Mouse (Mus musculus) kidney, postnatal 4 days (tissue): ENCODE results near the gene Secisbp2l.
A peak's percentile ranks its signal among the peaks of the same experiment; 100 is the strongest.

Source experiments
- DNase-seq, 2 experiments: peaks; one replicate each; pipeline ENCODE4 v3.0.0; 2021; ENCODE audit warnings: mixed read lengths in 2 of 2

Gene Secisbp2l

GRCm38 (mm10) chr2:125782719-125783109, at the start of gene Secisbp2l:
Secisbp2l (minus strand) TSS chr2:125782870.
- peak; percentile 96 to 97 for DNase-seq

DNA sequence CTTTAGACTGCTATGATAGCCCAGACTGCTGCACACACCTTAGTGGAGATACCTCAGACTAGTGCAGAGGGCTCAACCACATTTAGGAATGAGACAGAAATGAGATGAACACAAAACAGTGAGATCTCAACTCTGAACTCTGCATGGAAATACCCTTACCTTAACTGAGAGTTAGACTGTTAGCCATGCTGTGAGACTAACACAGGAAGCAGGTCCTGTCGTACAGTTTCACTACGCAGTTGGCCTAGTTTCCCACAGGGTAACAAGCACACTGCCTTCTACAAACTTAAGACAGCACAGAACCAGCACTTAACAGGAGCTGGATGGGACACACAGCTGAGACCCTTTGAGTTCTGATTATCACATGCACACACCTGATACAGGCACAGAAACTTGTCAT, 47.3 kb upstream of the Secisbp2l start:
- no peak for DNase-seq

DNA sequence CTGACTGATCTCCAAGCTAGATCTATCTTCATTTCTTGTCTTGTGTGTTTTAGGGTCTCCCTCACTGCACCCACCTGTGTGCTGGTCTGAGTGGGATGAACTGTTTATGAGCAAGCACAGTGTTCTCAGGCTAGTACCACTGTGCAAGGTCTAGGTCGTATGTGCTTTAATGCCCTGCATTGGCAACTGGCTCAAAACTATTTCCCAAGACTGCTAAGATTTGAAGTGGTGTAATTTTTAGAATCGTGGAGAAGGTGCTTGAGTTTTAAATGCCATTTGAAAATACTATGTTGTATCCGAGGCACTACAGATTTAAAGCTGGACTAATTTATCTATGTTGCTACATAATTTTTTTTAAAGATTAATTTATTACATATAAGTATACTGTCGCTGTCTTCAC, 45.2 kb upstream of the Secisbp2l start:
- no peak for DNase-seq

DNA sequence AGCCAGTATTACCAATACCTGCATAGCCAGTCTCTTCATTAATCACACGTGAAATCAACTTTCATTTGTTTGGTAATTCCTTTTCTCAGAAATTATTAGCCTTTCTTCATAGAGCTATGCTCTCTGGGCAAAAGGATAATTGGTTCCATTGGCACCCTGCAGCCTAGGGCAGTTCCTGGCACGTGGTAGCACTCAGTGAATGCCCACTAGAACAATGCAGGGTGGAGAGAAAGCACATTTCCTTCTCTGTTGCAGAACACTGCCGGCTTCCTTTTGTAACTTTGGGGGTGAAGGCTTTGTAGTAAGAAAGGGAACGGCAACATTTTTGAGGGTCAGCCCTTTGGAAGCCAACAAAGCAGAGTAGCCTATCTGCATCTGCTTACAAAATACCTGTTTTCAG, 43.5 kb upstream of the Secisbp2l start:
- no peak for DNase-seq

DNA sequence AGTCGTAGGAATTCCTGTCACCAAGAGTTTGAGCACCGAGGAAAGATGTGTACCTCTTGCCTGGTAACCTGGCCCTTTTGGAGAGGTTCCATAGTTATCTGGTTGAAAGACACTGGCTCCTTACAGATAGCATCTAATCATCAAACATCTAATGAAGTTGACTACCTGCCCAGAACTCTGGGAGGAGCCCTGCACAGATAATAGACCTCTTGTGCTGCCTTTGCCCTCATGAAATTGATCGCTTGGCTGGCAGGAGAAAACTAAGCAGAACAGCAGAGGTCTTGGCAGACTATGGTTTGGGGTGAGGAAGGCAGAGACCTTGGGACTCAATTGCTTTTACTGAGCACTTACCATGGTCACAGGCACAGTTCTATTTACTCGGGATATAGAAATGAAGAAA, 37.7 kb upstream of the Secisbp2l start:
- no peak for DNase-seq

DNA sequence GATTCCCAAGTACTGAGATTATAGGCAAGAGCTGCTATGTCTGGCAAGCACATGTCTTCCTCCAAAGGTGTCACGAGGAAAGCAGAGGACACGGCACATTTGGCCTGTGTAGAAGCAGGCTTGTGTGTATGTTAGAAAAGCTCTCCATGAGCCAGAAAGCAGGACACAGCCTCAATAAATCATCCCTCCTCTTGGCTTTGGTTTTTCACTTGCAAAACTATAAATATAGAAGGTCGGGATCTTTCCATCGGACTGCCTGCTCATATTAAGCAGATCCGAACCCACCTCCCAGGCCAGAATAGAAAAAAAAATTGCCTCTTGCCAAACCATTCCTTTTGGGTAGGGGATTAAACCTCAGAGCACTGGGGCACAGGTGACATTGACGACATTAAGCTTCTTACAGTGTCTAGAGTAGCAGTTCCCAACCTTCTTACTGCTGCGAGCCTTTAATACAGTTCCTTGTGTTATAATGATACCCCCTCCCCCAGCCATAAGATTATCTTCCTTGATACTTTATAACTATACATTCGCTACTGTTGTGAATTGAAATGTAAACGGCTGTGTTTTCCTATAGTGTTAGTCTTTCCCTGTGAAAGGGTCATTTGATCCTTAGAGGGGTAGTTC, 31.4 kb upstream of the Secisbp2l start:
- no peak for DNase-seq

GRCm38 (mm10) chr2:125811332-125811731, 28.7 kb upstream of the Secisbp2l start:
- no peak for DNase-seq

- DNase-seq = no peak
Measured at GRCm38 (mm10) chr2:125809551-125809950, 26.9 kb upstream of the Secisbp2l start.

GRCm38 (mm10) chr2:125805826-125806225, 23.2 kb upstream of the Secisbp2l start:
- no peak for DNase-seq

GRCm38 (mm10) chr2:125801947-125802346, 19.3 kb upstream of the Secisbp2l start:
- no peak for DNase-seq

- no peak for DNase-seq
Measured at GRCm38 (mm10) chr2:125801038-125801437, 18.4 kb upstream of the Secisbp2l start.

- DNase-seq = no peak
Measured at GRCm38 (mm10) chr2:125800428-125800827, 17.8 kb upstream of the Secisbp2l start.

- DNase-seq = no peak
Measured at GRCm38 (mm10) chr2:125797872-125798271, 15.2 kb upstream of the Secisbp2l start.

DNA sequence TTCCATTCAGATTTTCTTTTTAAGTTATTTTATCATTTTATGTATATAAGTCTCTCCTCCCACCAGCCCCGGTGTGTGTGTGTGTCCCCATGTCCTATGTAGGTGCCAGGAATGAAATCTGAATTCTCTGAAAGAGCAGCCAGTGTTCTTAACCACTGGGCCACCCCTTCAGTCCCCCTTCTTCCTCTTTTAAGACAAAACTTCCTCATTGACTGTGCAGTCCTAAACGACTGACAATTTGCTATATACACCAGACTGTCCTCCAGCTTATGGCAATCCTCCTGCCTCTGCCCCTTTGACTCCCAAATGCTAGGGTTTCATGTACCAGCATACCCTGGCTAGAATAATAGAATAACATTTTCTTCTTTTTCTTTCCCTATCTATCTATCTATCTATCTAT, 12.4 kb upstream of the Secisbp2l start:
- no peak for DNase-seq

DNA sequence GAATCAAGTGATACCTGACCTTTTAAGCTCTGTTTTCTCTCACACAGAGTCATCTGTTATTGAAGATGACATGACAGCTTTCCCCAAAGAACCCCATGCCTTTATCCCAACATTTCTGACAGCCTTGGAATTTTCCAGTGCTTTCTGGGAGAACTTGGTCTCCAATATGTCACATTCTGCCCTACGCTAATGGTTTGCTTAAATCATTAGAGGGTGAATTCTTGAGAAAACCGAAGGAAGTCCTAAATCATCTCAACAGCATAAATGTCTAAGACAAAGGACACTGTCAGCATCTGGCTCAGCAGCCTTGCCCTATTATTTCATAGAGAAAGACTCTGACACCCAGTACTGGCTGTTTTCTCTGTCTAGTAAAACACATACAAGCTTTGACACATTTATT, 11.5 kb upstream of the Secisbp2l start:
- peak in 1 of 2 experiments; percentile 24 for DNase-seq

DNA sequence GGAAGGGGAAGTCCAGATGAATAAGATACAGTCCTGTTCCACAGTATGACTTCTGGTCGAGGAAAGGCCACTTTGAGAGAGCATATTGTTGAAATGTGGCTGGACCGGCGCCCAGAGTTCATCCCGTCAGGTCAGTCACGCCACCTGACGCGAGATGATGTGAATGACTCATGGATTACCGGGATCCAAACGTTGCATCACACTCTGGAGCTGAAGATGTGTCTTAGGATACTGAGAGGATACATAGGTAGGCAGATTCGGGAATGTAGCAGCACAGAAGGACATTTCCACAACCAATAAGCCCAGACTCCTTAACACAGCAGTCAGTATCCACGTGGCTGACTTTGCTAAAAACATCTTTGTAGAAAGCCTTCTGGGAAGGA, 10.2 kb upstream of the Secisbp2l start:
- peak; percentile 24 to 26 for DNase-seq

DNA sequence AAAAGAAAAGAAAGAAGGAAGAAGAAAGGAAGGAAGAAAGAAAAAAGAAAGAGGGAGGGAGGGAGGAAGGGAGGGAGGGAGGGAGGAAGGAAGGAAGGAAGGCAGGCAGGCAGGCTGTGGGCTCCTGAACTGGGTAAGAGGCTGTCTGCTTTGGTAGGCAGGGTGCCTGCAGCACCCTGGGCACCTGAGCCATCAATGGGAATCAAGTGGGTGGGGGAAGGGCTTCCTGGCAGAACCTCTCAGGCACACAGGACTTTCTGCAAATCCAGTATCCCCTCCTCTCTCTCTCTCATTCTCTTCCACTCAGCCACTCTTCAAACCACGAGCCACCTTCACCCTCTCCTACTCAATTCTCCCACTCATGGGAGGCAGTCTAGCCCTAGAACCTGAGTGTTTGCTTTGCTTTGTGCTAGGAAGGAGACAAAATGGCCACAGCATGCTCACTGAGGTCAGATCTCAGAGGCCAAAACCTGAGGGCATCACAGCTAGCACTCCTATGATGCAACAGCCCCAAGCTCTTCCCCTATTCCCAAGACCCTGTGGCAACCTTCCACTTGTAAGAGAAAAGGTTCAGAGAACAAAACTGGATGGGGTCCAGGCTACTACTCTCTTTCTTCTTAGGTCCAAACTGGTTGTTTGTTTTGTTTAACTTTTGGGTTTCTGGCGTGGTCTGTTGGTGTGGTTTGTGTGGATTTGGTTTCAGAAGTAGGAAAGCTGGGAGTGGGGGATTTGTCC, 9.6 kb upstream of the Secisbp2l start:
- DNase-seq = no peak

DNA sequence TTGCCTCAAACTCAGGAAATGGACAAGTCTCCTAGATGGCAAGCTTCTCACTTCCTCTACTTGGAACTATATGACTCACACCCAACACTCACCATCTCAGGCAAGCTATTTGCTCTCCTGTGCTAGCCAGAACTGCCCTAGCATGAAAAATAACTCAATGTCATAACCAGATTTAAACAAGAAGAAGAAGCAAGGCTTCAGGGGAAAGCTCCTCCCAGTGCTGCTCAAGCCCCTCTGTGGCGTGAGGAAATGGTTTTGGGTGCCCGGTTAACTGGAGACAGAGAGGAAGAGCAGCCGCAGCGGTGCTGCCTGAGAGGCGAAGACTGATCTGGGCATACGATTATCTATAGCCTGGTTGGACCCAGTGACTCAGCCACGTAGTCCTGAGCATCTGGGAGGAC, 8.8 kb upstream of the Secisbp2l start:
- DNase-seq = no peak

- DNase-seq = no peak
Measured at GRCm38 (mm10) chr2:125790242-125790641, 7.6 kb upstream of the Secisbp2l start.

DNA sequence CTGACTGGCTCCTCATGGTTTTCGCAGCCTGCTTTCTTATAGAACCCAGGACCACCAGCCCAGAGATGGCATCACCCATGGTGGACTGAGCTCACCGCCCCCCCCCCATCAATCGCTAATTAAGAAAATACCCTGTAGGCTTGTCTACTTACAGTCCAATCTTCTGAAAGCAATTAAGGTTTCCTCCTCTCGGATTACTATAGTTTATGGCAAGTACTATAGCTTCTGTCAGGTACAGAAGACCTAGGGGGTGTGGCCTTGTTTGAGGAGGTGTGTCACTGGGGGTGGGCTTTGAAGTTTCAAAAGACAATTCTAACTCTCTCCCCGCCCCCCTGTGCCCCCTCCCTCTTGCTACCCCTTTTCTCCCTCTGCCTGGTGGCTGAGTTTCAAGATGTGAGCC, 6.6 kb upstream of the Secisbp2l start:
- no peak for DNase-seq

DNA sequence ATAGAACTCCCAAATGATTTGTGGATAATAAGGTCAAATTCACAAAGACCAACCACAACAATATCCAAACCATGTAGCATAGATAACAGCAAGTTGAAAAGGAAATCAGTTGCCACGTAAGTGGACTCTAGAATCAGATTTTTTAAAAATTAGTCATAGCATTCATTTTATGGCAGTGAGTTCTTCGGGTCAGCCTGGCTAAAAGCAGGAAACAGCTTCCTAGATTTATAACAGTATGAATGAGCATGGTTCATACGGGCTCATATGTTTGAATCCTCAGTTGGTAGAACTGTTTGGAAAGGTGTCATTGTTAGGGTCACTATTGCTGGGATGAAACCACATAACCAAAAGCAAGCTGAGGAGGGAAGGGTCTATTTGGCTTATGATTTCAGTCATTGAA, 6.1 kb upstream of the Secisbp2l start:
- DNase-seq = no peak

DNA sequence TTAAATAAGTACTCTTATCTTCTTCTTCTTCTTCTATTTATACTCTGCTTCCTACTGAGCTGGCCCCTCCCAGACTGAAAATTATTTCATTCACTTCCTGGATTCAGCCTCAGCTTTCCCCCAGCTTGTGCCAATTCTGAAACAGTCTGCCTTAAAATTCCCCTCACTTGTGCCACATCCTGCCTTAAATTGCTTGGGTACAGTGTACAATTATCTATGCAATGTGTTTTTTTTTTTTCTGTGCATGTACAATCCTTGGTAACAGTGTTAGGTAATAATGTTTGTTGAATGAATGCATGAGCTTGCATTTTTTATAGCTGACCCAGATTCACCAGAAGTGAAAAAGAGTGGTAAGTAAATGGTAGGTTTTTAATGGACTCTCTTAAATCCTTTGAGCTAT, 5.7 kb upstream of the Secisbp2l start:
- DNase-seq = no peak

DNA sequence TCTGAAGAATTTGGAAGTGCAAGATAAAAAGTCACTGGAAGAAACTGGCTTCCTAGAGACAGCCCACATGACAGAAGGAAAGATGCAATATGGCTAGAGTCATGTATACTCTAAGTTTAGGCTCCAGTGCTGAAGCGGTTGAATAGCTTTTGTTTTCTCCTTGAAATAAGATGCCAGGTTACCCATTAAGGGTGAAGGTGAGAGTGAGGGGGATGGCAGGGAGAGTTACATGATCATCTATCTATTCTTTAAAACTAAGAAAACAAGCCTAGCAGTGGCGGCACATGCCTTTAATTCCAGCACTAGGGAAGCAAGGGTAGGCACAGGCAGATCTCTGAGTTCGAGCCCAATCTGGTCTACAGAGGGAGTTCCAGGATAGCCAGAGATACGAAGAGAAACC, 2.4 kb upstream of the Secisbp2l start:
- DNase-seq = no peak

- no peak for DNase-seq
Measured at GRCm38 (mm10) chr2:125784392-125784791, 1.7 kb upstream of the Secisbp2l start.

DNA sequence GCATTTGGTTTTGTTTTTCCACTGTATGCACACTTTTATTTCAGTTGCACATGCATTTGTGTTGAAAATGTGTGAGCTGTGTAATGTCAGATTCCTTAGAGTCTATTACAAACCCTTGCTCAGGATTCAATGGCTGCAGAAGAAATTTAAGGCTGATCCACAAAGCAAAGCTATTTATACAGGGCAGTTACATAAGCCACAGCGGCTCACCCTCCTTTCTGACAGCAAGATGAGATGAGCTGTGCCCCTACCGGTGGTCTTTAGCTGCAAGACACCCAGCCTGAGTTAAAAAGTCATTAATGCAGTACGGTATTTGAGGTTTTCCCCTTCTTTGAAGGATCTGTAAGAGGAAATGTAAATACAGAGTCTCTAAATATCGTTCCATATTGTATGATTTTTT, 1.2 kb upstream of the Secisbp2l start:
- DNase-seq = no peak
